ENCODE assay signal across 16 mouse cellular contexts in the genomic region with DNA sequence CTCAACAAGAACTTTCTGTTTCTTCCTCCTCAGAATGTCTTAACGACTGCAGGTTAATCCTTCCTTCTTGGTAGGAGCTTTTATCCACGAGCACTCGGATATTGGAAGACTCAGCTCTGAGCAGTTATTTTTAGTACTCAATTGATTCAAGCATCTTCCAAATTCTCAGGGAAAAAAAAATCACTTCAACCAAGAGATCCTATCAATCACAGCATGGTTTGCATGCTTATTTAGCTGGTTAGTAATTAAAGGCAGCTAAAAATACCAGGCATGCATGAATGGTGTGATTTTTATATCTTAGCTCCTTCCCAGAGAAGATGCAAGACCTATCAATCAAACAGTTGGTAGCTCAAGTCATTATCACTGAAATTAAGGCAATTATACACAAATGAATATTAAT.
"Had no signal": no experiment of that assay in that cellular context is flagged by ENCODE, and none has a peak within 500 bp of the region (broad histone marks: within the 10 kb centered on the region; RNA-seq: fewer than 3 reads in every experiment).

No protein-coding gene starts in this region.

- H3K9me3 ChIP-seq: kidney, embryonic 15.5 days; limb, embryonic 15.5 days; liver, embryonic 12.5 days had no signal

- H3K9ac ChIP-seq: kidney, embryonic 15.5 days; limb, embryonic 15.5 days; liver, embryonic 12.5 days; lung, embryonic 14.5 days had no signal

- H3K4me3 ChIP-seq: kidney, embryonic 15.5 days; limb, embryonic 15.5 days; liver, embryonic 12.5 days; megakaryocyte, embryonic 14.5 days had no signal

- ATAC-seq: liver, embryonic 12.5 days; midbrain, embryonic 16.5 days had no signal

- H3K27ac ChIP-seq: kidney, embryonic 15.5 days; limb, embryonic 15.5 days; liver, embryonic 12.5 days; macrophage had no signal

- H3K4me2 ChIP-seq: kidney, embryonic 15.5 days; limb, embryonic 15.5 days; liver, embryonic 12.5 days; lung, embryonic 14.5 days; midbrain, embryonic 11.5 days had no signal

- H3K36me3 ChIP-seq: kidney, embryonic 15.5 days; limb, embryonic 15.5 days; liver, embryonic 12.5 days had no signal

- DNase-seq: kidney, adult 2 months; kidney, postnatal 14 days; layer of hippocampus, adult 9-11 months; layer of hippocampus, postnatal 36 days; lung, embryonic 14.5 days; lung, postnatal 10 days; right cerebral cortex, adult 18-20 months; right cerebral cortex, postnatal 25 days; thymus, postnatal 4 days had no signal

- H3K4me1 ChIP-seq: kidney, embryonic 15.5 days; limb, embryonic 15.5 days; liver, embryonic 12.5 days; megakaryocyte, embryonic 14.5 days had no signal

- H3K27me3 ChIP-seq: kidney, embryonic 15.5 days; limb, embryonic 15.5 days; liver, embryonic 12.5 days; megakaryocyte, embryonic 14.5 days had no signal
